Mouse (Mus musculus): ENCODE data around the gene Wdr74.

Gene Wdr74

DNA sequence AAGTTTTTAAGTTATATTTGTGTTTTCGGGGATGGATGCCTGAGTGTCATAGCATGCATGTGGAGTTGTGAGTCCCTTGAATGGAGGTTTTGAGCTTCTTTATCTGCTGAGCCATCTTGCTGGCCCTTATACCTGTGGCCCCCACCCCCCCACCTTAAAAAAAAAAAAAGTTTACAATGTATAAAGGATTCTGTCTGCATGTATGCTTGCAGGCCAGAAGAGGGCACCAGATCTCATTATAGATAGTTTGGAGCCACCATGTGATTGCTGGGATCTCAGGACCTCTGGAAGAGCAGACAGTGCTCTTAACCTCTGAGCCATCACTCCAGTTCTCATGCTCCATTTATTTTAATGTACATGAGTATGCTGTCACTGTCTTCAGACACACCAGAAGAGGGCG is 11.7 kb downstream of the Wdr74 start:
- DNase-seq: no peak

DNA sequence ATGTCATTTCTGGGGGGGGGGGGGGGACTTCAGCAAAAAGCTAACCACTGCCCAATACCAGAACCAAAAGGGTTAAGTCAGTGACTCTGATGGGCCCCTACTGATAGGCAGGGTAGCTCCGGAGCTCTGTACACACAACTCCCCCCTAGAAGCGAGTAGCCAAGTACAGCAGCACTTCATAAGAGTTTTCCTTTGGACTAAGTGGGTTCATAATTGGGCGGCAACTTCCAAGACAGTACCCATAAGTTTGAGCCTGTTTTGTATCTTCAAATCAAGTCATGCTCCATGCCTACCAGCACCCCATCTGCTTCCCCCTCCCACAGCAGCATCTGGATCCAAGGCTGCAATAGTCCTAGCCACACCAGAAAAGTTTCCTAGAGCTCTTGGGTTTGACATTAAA is 20.0 kb downstream of the Wdr74 start:
- no peak for DNase-seq

DNA sequence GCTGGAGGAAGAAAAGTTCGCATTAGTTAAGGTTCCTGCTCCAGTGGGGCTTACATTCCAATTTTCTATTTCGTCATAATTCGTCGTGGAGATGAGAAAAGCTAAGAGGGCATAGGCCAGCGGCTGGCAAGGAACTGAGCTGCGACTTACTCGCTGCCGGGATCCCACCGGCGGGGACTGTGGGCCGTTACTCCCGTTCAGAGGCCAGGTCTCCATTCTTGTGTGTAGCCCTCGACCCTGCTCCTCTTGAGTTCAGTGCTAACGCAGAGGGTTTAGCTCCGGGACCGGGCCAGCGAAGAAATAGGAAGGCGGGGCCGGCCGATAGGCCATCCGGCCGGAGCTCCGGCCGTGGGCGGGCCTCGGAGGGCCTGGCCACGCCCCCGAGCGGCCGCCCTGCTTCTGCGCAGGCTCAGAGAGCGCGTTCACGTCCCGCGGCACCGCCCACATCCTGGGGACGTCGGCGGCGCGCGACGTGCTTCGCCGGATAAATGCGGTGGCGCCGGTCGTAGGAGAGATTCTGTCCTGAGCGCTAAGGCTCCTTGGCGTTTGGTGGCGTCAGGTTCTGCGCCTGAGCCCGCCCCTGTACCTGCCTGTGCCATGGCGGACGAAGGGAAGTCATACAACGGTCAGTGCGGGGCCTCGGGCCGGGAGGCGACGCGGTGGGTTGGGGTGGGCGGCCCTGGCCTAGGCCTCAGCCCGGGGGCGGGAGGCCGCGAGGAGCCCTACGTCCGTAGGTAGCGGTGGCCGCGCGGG is 21.2 kb downstream of the Wdr74 start, which contains the start of gene Nxf1:
Gene Nxf1, plus strand, starts transcription at position 439 of the 753 bp plus-strand sequence.
- peak; percentile 94 for DNase-seq

DNA sequence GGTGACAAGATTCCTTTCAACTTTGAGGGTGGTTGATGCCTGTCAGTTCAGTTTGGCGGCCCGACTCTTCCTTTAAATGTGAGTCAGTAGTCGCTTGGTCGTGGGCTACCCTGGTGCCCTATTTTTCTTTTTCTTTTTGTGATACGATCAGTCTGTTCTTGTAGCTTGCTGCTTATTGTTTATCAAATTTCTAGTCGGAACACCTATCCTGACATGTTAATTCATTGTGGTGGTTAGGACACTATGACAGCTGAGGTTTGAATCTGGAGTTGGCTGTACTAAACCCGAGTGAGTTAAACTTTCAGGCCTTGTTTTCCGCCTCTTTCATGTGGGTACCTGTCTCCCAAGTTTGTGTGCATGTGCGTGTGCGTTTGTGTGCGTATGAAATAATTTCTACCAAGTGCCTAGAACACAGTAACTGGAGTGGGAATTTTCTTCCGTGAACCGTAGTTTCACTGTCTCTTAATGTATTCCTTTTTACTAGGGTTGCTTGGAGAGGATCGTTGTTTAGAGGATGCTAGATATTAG is 21.9 kb downstream of the Wdr74 start:
- DNase-seq: peak; percentile 31

DNA sequence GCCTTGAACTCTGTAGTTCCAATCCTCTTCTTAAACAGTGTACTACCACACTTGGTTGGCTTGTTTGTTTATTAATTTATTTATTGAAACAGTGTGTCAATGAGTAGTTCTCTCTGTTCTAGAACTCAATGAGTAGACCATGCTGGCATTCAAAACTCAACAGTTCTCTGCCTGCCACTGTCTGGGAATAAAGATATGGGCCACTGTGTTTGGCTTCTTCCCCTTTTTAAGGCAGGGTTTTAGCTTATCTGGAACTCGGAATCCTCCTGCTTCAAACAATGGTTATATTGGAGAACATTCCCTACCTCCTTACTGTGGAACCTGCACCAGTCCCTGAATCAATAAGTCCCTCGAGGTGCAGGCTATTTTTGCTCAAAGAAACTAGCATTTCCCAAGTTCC is 23.3 kb downstream of the Wdr74 start:
- DNase-seq: no peak

DNA sequence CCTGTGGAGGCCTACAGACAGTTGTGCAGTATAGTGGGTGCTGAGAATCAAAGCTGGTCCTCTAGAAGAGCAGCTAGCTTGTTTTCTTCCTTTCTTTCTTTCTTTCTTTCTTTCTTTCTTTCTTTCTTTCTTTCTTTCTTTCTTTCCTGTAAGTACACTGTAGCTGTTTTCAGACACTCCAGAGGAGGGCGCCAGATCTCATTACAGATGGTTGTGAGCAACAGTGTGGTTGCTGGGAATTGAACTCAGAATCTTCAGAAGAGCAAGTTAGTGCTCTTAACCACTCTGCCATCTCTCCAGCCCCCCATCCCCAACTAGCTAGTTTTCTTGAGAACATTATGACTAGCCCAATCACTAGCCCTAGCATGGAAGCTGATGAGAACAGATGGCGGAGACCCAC is 25.1 kb downstream of the Wdr74 start:
- peak; percentile 30 for DNase-seq

DNA sequence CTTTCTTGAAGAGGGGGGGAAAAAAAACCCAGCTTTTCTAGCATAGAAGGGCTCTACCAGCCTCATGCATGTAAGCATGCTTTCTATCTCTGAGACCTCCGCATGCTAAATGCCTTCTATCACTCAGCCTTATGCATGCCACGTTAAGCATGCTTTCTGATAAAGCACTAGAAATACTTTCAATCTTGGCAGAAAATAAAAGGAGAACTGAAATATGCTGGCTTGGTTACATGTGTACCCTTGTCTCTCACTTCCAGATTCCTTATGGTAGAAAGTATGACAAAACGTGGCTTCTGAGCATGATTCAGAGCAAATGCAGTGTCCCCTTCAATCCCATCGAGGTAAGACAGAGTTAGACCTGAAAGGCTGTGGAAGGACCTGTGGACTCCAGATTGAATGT is 27.6 kb downstream of the Wdr74 start:
- DNase-seq: no peak

DNA sequence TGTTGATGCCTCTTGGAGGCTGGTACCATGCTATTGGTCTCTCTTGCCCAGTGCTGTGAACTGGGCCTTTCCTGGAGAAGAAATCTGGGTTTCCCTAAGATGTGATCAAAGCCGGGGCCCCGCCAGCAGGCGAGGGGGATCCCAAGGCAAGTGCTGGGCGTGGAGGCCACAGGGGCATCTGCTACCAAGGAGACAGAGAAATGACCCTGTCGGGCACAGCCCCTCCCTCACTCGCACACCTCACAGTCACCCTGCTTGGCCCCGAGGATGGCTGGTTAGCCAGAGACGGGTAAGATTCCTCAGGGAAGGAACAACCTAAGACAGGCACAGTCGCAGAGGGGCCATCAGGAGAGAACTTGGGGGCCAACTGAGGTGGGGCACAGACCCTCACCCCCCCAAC is 29.9 kb downstream of the Wdr74 start:
- no peak for DNase-seq

DNA sequence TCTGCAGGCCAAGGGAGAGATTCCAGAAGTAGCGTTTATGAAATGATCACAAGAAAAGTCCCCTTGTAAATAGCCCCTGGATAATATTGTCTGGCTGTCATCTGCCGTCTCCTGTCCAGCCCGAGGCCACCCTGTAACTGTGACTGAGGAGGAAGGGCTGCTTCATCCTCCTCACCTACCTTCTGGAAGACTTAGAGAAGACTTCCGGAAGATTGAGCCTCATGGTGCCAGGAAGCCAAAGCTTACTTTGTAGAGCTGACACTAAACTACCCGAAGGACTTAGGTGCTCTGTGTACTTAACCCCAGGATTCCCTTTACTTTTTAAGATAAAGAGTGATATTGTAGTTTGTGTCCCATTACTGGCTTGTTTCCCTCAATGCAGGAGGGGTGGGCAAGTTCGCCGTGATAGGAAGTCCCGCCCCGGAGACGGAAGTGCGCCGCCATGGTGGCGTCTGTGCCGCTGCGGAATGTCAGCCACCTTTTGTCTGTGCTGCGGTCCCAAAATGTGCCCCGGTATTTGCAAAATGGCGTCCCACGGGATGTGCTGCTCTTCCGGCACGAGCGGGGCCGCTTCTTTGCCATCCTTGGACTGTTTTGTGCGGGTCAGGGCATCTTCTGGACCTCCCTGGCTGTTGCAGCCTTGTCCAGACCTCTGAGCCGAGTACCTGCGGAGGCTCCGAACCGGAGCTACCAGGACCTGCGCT is 35.1 kb downstream of the Wdr74 start, which contains the start of gene Tmem223:
Gene Tmem223, plus strand, starts transcription at position 430 of the 704 bp plus-strand sequence.
- DNase-seq: peak; percentile 88

DNA sequence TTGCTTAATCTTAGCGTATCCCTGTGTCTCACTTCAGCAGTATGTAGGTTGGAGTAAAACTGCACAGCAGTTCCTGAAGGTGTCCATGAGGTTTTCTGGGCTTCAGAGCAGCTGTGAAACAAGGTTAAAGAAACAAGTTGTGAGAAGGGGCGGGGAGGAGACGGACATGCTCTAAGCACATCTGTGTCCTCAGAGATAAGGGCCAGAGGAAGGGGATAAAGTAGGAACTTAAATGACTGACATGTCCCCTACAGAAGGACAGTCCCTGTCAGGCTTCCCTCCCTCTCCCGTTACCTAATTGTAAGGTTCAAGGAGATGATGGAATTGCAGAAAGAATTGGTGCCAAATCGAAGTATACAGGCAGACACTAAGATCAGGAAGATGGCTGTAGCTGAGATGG is 37.4 kb downstream of the Wdr74 start:
- DNase-seq: no peak

DNA sequence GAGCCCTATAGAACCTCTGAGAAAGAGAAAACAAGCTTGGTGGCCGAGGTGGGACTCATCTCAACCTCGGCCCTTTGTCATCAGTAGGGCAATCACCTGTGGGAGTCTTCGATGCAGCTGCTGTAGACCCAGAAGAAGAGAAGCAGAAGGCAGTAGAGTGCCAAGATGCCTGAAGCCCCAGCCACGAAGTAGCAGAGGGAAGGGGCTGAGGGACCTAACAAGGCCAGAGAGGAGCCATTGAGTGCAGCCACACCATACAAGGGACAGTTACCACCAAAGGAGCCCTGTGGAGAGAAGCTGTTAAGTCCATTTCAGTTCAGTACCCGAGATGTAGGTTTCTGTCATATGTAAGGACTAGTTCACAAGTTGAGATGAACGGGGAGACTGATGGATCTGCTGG is 37.8 kb downstream of the Wdr74 start:
- DNase-seq: no peak

DNA sequence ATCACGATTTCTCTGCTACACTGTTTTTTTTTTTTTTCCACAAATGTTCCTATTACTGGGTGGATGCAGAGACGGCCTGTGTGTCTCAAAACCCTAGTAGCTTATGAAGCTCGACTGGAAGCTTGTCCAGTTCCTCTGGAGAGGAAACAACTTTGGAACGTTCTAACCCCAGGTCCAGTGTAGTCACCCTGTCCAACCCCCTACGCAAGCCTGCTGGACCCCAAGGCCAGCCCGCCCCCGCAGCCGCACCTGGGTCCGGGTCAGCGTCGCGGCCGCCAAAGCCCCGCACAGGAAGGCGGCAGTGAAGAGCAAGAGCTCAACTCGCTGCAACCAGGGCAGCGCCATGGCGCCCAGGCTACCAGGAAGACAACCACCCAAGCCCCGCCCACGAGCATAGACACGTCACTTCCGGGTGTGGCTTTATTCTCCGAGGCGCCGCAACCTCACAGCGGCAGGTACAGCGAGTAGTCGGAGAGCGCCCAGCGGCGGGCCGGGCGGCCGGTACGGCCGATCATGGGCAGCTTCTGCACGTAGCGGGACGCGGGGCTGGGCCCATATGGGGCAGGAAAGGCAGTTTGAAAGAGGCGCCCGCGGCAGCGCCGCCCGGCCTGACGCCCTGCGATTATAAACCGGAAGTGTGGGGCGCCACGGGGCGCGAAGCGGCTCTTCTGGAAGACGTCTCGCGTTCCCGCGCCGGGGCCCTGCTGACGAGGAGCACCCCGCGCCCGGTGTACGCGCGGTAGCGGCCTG is 38.6 kb downstream of the Wdr74 start, which contains the start of gene Tmem179b:
Gene Tmem179b, minus strand, starts transcription at position 382 of the 750 bp plus-strand sequence.
- peak; percentile 98 for DNase-seq

DNA sequence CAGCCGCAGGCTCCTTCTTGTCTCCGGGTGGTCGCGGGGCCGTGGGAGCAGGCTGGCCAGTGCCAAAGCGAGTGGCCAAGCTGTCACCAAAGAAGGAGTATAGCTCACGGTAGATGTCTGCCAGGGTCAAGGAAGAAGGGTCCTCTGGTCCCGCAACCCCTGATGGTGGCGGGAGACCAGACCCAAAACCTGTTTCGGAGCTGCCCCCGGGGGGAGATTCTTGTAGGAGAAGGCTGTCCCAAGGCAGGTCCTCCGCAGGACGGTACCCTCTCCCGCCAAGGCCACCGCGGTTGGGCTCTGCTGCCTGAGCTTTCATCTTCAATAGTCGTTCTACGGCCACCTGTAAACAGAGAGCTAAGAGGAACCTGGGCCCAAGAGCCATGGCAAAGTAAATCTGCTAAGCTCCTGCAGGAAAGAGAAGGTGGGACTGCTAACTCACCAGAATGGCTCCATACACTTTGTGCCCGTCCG is 39.4 kb downstream of the Wdr74 start:
- DNase-seq: no peak

DNA sequence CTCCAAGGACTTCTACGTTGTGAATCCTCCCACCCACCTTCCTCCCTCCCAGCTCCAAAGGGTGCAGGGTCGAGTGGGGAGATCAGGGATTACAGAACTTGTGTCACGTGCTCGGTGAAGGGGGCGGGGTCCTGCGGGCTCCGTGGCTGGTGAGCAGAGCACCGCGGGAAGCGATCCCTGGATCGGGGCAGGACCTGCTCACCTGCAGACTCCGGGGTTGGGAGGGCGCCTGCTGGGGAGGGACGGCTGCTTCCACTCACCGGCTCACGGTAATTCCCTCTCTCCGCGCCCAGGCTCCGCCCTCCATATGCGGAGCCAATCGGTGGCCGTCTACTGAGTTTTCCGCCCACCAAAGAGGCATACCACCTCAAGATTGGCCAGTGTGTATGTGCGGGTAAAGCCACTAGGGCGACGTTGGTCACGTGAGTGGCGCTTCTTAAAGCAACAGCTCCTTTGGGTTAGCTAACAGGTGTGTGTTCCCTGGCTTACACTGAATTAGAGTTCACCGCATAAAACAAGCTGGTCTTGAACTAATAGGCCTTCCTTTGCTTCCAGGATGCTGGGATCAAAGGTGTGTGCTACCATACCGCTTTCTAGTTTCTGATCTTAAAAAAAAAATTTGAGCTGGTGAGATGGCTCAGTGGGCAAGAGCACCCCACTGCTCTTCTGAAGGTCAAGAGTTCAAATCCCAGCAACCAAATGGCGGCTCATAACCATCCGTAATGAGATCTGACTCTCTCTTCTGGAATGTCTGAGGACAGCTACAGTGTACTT is 50.6 kb downstream of the Wdr74 start, which contains the start of gene Taf6l:
Gene Taf6l, minus strand, starts transcription at position 410 of the 774 bp plus-strand sequence.
- DNase-seq: peak; percentile 92

DNA sequence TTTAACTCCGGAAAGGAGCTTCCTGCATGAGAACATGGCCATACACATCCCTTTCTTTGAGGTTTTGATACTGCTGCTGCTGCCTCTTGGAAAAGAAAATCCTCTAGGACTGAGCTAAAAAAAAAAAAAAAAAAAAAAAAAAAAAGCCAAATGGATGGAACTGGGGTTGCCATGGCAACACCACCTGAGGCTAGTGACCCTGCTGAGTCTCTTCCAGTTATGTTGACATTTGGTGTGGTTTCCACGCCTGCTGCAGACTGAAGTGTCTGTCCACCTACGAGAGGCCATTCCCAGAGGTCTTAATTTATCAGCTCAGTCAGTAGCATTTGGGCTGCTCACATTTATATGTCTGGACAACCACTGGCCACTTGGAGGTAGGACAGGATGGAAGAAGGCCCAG is 52.9 kb downstream of the Wdr74 start:
- no peak for DNase-seq

DNA sequence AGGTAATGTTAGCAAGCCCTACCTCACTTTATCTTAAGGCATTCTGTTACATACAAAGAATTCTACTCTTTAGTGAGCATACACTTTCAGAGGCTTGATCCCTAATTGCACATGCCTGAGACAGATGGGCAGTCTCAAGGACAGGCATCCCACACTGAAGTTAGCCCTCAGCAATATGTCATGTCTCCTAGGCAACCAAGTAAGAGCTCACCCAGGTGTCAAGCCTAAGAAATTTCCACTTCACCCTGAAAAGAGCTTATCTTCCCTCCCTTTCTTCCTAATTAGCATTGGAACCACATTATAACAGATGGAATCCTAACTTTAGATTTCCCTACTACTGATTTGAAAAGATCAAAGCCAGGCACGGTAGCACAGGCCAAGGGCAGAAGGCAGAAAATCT is 53.5 kb downstream of the Wdr74 start:
- no peak for DNase-seq

DNA sequence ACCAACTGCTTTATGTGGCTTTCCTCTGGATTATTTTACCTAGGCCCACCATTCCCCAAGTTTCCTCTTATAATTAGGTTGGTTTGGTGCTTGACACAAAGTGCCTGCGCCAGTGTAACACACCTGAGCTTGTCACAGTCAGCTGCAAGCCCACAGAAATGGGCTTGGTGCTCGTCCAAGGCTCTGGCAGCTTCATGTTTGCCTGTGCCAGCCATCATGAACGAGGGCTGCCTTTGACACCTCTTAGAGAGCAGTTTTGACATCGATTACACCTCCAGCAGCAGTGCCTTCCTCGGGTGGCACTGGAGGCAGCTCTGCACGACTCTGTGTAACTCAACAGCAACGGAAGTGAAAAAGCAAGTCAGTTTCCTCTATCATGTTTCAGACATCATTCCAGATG is 54.5 kb downstream of the Wdr74 start:
- DNase-seq: no peak

Data from thymus, postnatal 14 days (tissue).